Mouse (Mus musculus): ENCODE results near the gene Fam166a.
A peak's percentile ranks its signal among the peaks of the same experiment; 100 is the strongest.

The Fam166a gene

GRCm38 (mm10) chr2:25217666-25218065, 879 bp upstream of the Fam166a start:
- DNase-seq (ENCODE audit: extremely low read depth, insufficient read length, low spot score): no peak

GRCm38 (mm10) chr2:25221331-25221772, 2.8 kb downstream of the Fam166a start:
- peak; percentile 28 for DNase-seq (ENCODE audit: extremely low read depth, insufficient read length, low spot score)

GRCm38 (mm10) chr2:25223681-25224491, 5.3 kb downstream of the Fam166a start:
- peak; percentile 92 for DNase-seq (ENCODE audit: extremely low read depth, insufficient read length, low spot score)

- DNase-seq (ENCODE audit: extremely low read depth, insufficient read length, low spot score): no peak
These were observed 5.9 kb downstream of the Fam166a start, which contains the start of gene Tubb4b for GRCm38 (mm10) chr2:25224492-25224765. Tubb4b (minus strand) TSS chr2:25224702.

DNA sequence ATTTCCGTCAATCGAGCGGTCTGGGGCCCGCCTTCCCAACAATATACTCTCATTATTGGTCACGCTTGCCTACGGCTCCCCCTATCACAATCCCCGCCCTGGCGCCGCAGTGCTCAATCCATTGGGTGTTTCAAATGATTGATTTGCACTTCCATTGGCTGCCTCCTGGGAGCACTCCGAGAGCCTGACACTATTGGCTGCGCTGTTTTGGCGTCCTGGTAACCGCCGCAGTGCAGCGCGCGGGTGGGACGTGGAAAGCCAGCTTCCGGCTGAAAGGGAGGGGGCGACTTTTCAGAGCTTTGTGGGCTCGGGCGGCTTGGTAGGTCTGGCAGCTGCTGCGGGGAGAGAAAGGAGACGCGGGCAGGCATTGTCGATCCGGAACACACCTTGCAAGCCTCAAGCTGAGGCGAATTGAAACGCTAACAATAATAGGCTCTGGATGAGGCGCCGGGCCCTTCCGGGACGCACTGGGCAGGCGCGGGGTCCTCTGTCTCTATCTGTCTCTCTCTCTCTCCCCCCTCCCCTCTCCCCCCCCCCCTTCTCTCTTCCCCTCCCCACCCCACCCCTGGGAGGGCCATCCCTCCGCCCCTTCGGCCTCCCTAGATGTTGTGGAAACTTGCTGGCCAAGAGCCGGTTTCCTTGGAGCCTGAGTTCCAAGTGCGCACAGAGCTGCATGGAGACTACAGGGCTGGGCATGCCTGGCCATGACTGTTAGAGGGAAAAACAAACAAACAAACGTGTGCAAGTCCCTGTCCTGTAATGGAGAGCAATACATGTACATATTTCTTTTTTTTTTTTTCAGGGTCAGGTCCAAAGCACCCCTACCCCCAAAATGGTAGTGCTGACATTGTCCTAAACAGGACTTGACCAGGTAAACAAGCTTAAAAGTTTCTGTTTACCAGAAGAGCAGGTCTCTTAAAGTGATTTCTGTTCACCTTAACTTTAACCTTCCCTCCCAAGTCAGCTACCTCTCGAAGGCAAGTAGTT, 6.5 kb downstream of the Fam166a start:
- peak; percentile 97 for DNase-seq (ENCODE audit: extremely low read depth, insufficient read length, low spot score)

GRCm38 (mm10) chr2:25225811-25226379, 7.3 kb downstream of the Fam166a start:
- DNase-seq (ENCODE audit: extremely low read depth, insufficient read length, low spot score): no peak

- DNase-seq (ENCODE audit: extremely low read depth, insufficient read length, low spot score): no peak
These were observed 8.3 kb downstream of the Fam166a start for GRCm38 (mm10) chr2:25226864-25227263.

DNA sequence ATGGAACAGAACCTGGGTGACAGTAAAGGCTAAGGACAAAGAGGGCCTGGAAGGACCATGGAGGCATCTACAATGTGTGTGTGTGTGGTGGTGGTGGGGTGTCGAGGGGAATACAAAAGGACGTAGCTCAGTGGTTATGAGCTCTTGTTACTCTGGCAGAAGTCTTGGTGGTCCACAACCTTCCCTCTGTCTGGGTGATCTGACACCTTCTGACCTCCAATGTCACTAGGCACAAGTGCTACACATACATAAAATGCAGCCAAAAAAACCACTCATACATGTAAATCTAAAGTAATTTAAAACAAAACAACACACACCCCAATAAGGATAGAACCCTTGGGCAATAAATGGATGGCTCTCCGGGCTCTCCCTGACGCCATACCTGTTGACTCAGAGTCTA, 8.9 kb downstream of the Fam166a start:
- DNase-seq (ENCODE audit: extremely low read depth, insufficient read length, low spot score): no peak

- peak; percentile 78 for DNase-seq (ENCODE audit: extremely low read depth, insufficient read length, low spot score)
These were observed 9.9 kb downstream of the Fam166a start for GRCm38 (mm10) chr2:25228431-25228889.

DNA sequence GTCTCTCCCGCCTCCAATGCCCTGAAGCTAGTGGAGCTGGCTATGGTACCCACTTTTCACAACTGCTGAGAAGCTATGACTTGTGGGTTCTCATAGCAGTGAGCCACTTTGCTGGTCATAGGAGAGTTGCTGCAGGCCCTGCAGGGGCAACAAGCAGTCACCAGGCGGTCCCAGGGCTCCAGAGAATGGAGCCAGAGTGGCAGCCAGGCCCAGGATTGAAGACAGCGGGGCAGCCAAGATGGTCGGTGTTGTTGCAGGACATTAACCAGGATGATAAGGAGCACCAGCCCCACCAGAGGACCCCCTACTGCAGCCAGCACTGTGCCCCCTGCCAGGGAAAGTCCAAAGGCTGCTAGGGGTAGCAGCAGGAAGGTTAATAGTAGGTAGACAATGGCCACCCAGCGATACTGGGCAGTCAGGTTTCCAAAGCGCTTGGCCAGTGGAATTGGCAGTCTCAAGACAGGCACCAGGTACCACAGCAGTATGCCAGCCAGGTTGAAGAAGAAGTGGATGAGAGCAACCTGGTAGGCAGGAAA, 10.5 kb downstream of the Fam166a start:
- DNase-seq (ENCODE audit: extremely low read depth, insufficient read length, low spot score): no peak

DNA sequence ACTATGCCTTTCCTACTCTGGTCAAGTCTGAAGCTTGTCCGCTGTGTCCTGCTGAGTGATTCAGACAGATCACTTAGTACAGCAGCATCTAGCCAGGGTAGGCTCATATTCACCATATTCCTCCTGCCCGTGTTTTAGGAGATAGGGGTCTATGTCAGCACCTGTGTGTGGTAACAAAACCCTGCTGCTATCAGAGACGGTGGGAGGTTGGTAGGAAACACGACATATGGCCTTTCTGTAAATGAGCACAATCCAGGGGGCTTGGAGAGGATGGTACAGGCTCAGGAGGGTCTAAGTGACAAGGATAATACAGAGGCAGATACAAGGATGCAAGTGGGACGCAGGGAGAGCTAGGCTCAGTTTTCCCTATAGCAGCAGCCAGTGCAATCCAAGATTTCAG, 11.0 kb downstream of the Fam166a start:
- no peak for DNase-seq (ENCODE audit: extremely low read depth, insufficient read length, low spot score)

- no peak for DNase-seq (ENCODE audit: extremely low read depth, insufficient read length, low spot score)
These were observed 12.0 kb downstream of the Fam166a start for GRCm38 (mm10) chr2:25230581-25230980.

DNA sequence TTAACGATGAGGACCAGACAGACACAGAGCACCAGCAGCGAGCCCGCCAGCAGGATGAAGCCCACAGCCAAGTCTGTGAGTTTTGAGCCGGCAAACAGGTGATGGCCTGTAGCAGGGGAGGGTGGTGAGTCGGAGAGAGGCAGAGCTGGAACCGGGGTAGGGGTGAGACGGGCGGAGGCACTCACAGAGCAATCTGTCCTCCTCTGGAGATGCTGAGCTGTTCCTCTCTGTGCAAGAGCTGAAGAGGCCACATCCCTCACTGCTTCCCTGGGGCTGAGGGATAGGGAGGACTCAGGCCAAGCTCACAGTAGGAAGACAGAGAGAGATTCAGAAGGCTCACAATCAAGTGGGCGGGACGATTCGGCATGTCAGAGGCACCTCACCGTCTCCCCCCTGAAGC, 12.5 kb downstream of the Fam166a start:
- no peak for DNase-seq (ENCODE audit: extremely low read depth, insufficient read length, low spot score)

DNA sequence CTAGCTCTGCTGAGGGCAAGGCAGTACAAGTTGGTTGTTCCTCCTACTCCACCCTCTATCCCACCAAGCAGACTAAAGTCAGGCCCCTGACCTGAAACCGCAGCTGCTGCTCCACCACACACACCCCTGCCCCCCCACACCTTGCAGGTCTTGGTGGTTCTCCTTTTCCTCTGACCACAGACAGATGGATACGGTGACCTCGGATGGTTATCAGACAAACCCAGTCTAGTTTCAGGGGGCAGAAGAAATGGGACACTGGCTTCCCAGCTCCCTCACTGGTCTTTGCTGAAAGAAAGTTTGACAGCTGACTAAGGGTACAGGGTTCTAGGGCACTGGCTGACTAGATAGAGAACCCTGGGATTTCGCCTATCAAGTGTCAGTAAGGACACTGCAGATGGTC, 14.9 kb downstream of the Fam166a start:
- no peak for DNase-seq (ENCODE audit: extremely low read depth, insufficient read length, low spot score)

DNA sequence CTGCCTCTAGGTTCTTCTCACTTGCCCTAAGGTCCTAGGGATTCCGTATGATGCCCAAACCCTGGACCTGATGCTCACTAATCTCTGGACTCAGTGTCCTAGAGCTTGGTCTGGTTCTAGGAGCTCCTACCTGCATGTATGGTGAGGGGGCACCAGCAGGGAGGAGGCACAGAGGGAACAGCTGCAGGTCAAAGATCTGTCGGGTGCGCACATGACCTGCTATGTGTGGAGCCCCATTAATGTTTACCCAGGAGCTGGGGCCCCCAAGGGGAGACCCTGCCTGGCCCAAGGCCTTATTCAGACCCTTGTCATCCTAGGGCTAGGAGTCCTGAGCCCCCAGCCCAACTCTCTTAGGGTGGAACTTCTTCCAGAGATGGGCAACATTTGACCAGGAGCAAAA, 15.5 kb downstream of the Fam166a start, which contains the start of gene Slc34a3:
Gene Slc34a3, minus strand, starts transcription at position 315 of the 400 bp plus-strand sequence.
- no peak for DNase-seq (ENCODE audit: extremely low read depth, insufficient read length, low spot score)

DNA sequence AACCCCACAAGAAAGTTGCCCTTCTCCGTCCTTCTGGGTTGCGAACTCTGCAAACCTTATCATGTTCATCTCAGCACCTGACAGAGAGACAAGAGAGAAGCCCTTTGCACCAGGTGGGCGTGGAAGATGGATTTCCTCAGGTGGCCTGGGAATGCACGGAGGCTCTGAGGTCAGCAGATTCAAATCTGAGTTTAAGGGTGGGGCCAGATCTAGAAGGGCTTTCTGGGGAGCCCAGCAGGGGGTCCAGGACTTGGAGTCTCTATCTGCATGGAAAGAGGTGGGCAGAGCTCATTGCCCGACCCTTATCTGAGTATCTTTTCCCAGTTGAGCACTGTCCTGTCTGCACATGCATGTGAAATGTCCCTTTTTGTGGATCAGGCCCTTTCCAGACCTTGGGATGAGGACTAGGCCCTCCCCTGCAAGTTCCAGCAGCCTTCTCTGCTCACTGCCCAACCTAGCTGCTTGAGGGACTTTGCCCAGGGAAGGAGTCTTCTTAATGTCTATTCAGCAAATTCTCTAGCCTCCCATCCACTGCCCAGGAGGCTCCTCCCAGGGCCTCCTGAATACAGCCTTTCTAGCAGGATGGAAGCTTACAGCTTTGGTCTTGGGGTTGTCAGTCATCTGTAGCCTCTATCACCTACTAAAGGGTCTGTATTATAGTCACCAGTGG, 16.1 kb downstream of the Fam166a start:
- DNase-seq (ENCODE audit: extremely low read depth, insufficient read length, low spot score): no peak

DNA sequence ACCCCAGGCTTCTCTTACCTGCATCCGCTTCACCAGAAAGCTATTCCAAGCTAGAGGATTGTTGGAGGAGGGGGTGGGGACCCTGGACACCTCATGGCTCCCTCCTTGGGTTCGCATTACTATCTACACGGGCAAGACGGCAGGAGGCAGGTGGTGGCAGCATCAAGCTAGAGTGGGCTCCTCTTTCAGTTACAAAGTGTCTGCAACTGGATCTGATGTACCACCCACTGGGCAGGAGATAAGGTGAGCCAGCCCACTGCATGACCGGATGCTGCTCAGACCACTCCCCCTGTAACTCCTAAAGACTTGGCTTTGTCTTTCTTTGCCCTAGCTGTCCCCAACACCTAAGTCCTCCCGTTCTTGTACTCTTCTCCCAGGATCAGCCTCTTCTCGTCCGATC, 18.1 kb downstream of the Fam166a start, which contains the start of gene Rnf224:
Gene Rnf224, minus strand, starts transcription at position 174 of the 400 bp plus-strand sequence.
- DNase-seq (ENCODE audit: extremely low read depth, insufficient read length, low spot score): no peak

- DNase-seq (ENCODE audit: extremely low read depth, insufficient read length, low spot score): no peak
These were observed 19.0 kb downstream of the Fam166a start for GRCm38 (mm10) chr2:25237522-25237921.

GRCm38 (mm10) chr2:25238106-25238505, 19.6 kb downstream of the Fam166a start:
- DNase-seq (ENCODE audit: extremely low read depth, insufficient read length, low spot score): no peak

DNA sequence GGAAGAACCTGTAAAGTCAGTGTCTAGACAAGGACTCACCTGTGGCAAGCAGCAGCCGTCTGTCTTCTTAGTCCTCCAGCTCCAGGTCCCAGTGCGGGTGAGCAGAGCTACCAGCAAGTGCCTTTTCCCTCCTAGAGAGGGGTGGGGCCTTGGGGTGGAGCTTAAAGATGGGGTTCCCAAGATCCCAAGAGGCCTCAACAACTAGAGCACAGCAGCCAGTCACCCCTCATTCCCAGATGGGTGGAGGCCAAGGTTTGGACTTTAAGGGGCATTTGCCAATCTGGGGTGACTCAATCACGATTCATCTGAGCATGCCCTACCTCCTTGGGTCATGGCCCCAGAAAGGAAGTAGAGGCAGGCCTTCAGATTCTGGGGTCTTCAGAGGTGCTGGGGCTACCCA, 21.2 kb downstream of the Fam166a start:
- DNase-seq (ENCODE audit: extremely low read depth, insufficient read length, low spot score): no peak

All from 3134 (cell line).